In the genomic region with DNA sequence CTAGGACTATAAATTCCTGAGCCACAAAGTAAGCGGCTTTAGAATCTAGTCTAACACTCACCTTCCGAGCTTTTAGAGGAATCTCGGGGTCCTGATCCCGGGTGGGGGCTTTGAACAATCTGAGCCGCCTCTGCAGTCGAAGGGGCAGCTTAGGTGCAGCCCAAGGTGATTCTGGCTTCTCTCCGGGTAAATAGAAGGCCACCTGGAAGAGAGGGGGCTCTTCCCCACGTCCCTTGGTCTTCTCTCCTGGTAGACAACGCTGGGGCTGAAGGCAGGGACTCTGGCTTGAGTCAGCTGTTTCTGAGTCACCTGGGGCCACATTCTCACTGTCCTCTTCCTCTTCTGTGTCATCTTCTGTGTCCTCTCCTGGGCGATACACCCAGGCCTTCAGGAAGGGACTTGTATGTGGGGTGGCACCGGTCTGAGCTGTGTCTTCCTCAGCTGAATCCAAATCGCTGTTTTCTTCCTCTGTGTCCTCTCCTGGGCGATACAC, we compare ENCODE assay signal across 9 mouse cellular contexts. TPM values are rescaled to one million over a fixed set of nuclear protein-coding genes. Genes with fewer than 3 reads are reported as not detected.
DNase-seq lines count a peak whose midpoint lies in the region; ATAC-seq and TF ChIP-seq lines count a peak whose summit lies in the region.
"Had no signal": no experiment of that assay in that cellular context is flagged by ENCODE, and none has a peak within 500 bp of the region (broad histone marks: within the 10 kb centered on the region; RNA-seq: fewer than 3 reads in every experiment).

No protein-coding gene starts in this region.

- no peak for DNase-seq in kidney, postnatal 4 days
- peak; percentile 33 for DNase-seq in MN1 (ENCODE audit: low spot score)
- no peak for DNase-seq in hindbrain, embryonic 10.5 days (ENCODE audit: low spot score)
- DNase-seq in thymus, adult 2 months = no peak
- DNase-seq in frontal cortex, postnatal 36 days (ENCODE audit: low spot score in 2 of 2) = no peak
- DNase-seq: gastrocnemius, postnatal 36 days had no signal

- no peak for ATAC-seq in kidney, embryonic 15.5 days (replicated peaks; ENCODE audit: low FRiP score)
- no peak for ATAC-seq in liver, embryonic 15.5 days (ENCODE audit: insufficient read depth)

- peak overlapping the region; percentile 14 for H3K4me3 ChIP-seq in kidney, embryonic 15.5 days (replicated peaks)
- H3K4me3 ChIP-seq in hindbrain, embryonic 10.5 days = peak overlapping the region; percentile 62
- H3K4me3 ChIP-seq in liver, embryonic 15.5 days (replicated peaks) = peak overlapping the region; percentile 88
- H3K4me3 ChIP-seq in thymus, adult 2 months (ENCODE audit: control insufficient read depth, insufficient read depth, low read length) = no peak overlapping the region

- no peak for TF ChIP-seq POLR2A in thymus, adult 2 months (IDR thresholded peaks at IDR 0.05; ENCODE audit: control insufficient read depth, extremely low read depth, insufficient read depth, low read length, poor library complexity)

- H3K4me1 ChIP-seq in kidney, embryonic 15.5 days = peaks cover 55% of the 10 kb centered on the region
- H3K4me1 ChIP-seq in hindbrain, embryonic 10.5 days (replicated peaks) = peaks cover 49% of the 10 kb centered on the region
- peaks cover 61% of the 10 kb centered on the region for H3K4me1 ChIP-seq in liver, embryonic 15.5 days (replicated peaks)
- peaks cover 23% of the 10 kb centered on the region for H3K4me1 ChIP-seq in thymus, adult 2 months (replicated peaks; ENCODE audit: control insufficient read depth, insufficient read depth, low read length)

- H3K27ac ChIP-seq in kidney, embryonic 15.5 days = peak overlapping the region; percentile 29
- peak overlapping the region; percentile 40; the same call in 1 of the 2 replicates for H3K27ac ChIP-seq in hindbrain, embryonic 10.5 days
- H3K27ac ChIP-seq in liver, embryonic 15.5 days (replicated peaks) = peak overlapping the region; percentile 100
- no peak overlapping the region for H3K27ac ChIP-seq in thymus, adult 2 months (ENCODE audit: control insufficient read depth, insufficient read depth, low read length)

- H3K27me3 ChIP-seq in kidney, embryonic 15.5 days = no peaks in the 10 kb centered on the region
- no peaks in the 10 kb centered on the region for H3K27me3 ChIP-seq in hindbrain, embryonic 10.5 days (ENCODE audit: insufficient read depth, poor library complexity, severe bottlenecking)
- no peaks in the 10 kb centered on the region for H3K27me3 ChIP-seq in liver, embryonic 15.5 days
- no peaks in the 10 kb centered on the region for H3K27me3 ChIP-seq in thymus, adult 2 months (ENCODE audit: control insufficient read depth, insufficient read depth, low read length)

- peak overlapping the region; percentile 39 for H3K9ac ChIP-seq in kidney, embryonic 15.5 days
- peak overlapping the region; percentile 99 for H3K9ac ChIP-seq in liver, embryonic 15.5 days

- peak overlapping the region; percentile 61 for H3K4me2 ChIP-seq in kidney, embryonic 15.5 days
- H3K4me2 ChIP-seq in liver, embryonic 15.5 days = peak overlapping the region; percentile 77
- H3K4me2 ChIP-seq: midbrain, embryonic 11.5 days had no signal

- peaks cover 14% of the 10 kb centered on the region for H3K36me3 ChIP-seq in kidney, embryonic 15.5 days
- H3K36me3 ChIP-seq in hindbrain, embryonic 10.5 days = peaks cover 19% of the 10 kb centered on the region
- peaks cover 45% of the 10 kb centered on the region for H3K36me3 ChIP-seq in liver, embryonic 15.5 days (replicated peaks)
- no peaks in the 10 kb centered on the region for H3K36me3 ChIP-seq in thymus, adult 2 months (ENCODE audit: control insufficient read depth, insufficient read depth, low read length)

- no peak for TF ChIP-seq CTCF in thymus, adult 2 months (IDR thresholded peaks at IDR 0.05; ENCODE audit: borderline replicate concordance, control insufficient read depth, extremely low read depth, insufficient read depth, low read length, poor library complexity)

- WGBS in kidney, embryonic 15.5 days = 81% methylated on average over 13 of the region's 13 CpGs
- WGBS in hindbrain, embryonic 10.5 days = 83% methylated on average over 13 of the region's 13 CpGs
- 50% methylated on average over 13 of the region's 13 CpGs for WGBS in liver, embryonic 15.5 days (ENCODE audit: insufficient replicate concordance)
- WGBS in thymus, adult 2 months = 88% methylated on average over 13 of the region's 13 CpGs

- H3K9me3 ChIP-seq in kidney, embryonic 15.5 days (replicated peaks) = no peaks in the 10 kb centered on the region
- no peaks in the 10 kb centered on the region for H3K9me3 ChIP-seq in hindbrain, embryonic 10.5 days
- H3K9me3 ChIP-seq in liver, embryonic 15.5 days (replicated peaks) = no peaks in the 10 kb centered on the region

RNA-seq across cellular contexts. Expression of a gene that starts 2.3 kb away (rescaled TPM):
- 18.6 and 24.7 TPM in 2 replicates for polyA plus RNA-seq in kidney, embryonic 15.5 days (2015; fragmentation: Nextera tagmentation; extraction: Ambion mirVana)
- polyA plus RNA-seq in hindbrain, embryonic 10.5 days (2016; fragmentation: Nextera tagmentation; extraction: Ambion mirVana) = 18.6 and 20.2 TPM in 2 replicates
- 280 and 325 TPM in 2 replicates for polyA plus RNA-seq in liver, embryonic 15.5 days (2015; fragmentation: Nextera tagmentation; extraction: Ambion mirVana)
- 27.6 and 35.3 TPM in 2 replicates for polyA plus RNA-seq in thymus, adult 2 months (2012; rRNA removed)

RNA-seq across cellular contexts. Expression of a gene that starts 2.4 kb away (rescaled TPM):
- 4.5 and 5.1 TPM in 2 replicates for polyA plus RNA-seq in kidney, embryonic 15.5 days (2015; fragmentation: Nextera tagmentation; extraction: Ambion mirVana)
- polyA plus RNA-seq in hindbrain, embryonic 10.5 days (2016; fragmentation: Nextera tagmentation; extraction: Ambion mirVana) = 4.1 and 4.5 TPM in 2 replicates
- 0.66 and 0.75 TPM in 2 replicates for polyA plus RNA-seq in liver, embryonic 15.5 days (2015; fragmentation: Nextera tagmentation; extraction: Ambion mirVana)
- polyA plus RNA-seq in thymus, adult 2 months (2012; rRNA removed) = 9.7 and 12.3 TPM in 2 replicates

RNA-seq across cellular contexts. Expression of a gene that starts 13.5 kb away (rescaled TPM):
- polyA plus RNA-seq in kidney, embryonic 15.5 days (2015; fragmentation: Nextera tagmentation; extraction: Ambion mirVana) = 221 and 252 TPM in 2 replicates
- 110 and 115 TPM in 2 replicates for polyA plus RNA-seq in hindbrain, embryonic 10.5 days (2016; fragmentation: Nextera tagmentation; extraction: Ambion mirVana)
- 118 and 131 TPM in 2 replicates for polyA plus RNA-seq in liver, embryonic 15.5 days (2015; fragmentation: Nextera tagmentation; extraction: Ambion mirVana)
- 204 and 216 TPM in 2 replicates for polyA plus RNA-seq in thymus, adult 2 months (2012; rRNA removed)

RNA-seq across cellular contexts. Expression of a gene that starts 31.0 kb away (rescaled TPM):
- polyA plus RNA-seq in kidney, embryonic 15.5 days (2015; fragmentation: Nextera tagmentation; extraction: Ambion mirVana) = 11.8 and 14.8 TPM in 2 replicates
- 1.1 and 1.5 TPM in 2 replicates for polyA plus RNA-seq in hindbrain, embryonic 10.5 days (2016; fragmentation: Nextera tagmentation; extraction: Ambion mirVana)
- 1.9 and 2.2 TPM in 2 replicates for polyA plus RNA-seq in liver, embryonic 15.5 days (2015; fragmentation: Nextera tagmentation; extraction: Ambion mirVana)
- polyA plus RNA-seq in thymus, adult 2 months (2012; rRNA removed) = 2.2 and 2.6 TPM in 2 replicates

RNA-seq across cellular contexts. Expression of a gene that starts 35.1 kb away (rescaled TPM):
- polyA plus RNA-seq in kidney, embryonic 15.5 days (2015; fragmentation: Nextera tagmentation; extraction: Ambion mirVana) = 3.3 and 3.5 TPM in 2 replicates
- 4.8 and 6.7 TPM in 2 replicates for polyA plus RNA-seq in hindbrain, embryonic 10.5 days (2016; fragmentation: Nextera tagmentation; extraction: Ambion mirVana)
- 2.4 and 2.5 TPM in 2 replicates for polyA plus RNA-seq in liver, embryonic 15.5 days (2015; fragmentation: Nextera tagmentation; extraction: Ambion mirVana)
- polyA plus RNA-seq in thymus, adult 2 months (2012; rRNA removed) = 2.3 and 2.4 TPM in 2 replicates
